Mouse (Mus musculus) neural tube, embryonic 14.5 days (tissue): ENCODE data around the gene Gm49510. TPM values are rescaled to one million over a fixed set of nuclear protein-coding genes. Genes with fewer than 3 reads are reported as not detected.

Experiments
- ATAC-seq: fragments of 200-750 bp; cut with Nextera tagmentation; 2 replicates; pipeline ENCODE4 v1.8.0; 2017; ENCODE audit warnings: low read depth, mild to moderate bottlenecking, moderate TSS enrichment, moderate library complexity
- H3K27ac ChIP-seq: fragments of 300-500 bp; sonication (generic); 2 replicates; pipeline ENCODE4 v1.5.1; 2014; ENCODE audit warnings: low read depth, mild to moderate bottlenecking, control low read depth, low read length, moderate library complexity, mixed read lengths
- H3K27me3 ChIP-seq: fragments of 300-500 bp; sonication (generic); 2 replicates; pipeline ENCODE4 v1.6.1; 2014; ENCODE audit warnings: low read length; ENCODE audit not compliant: control insufficient read depth, insufficient read depth
- H3K36me3 ChIP-seq: fragments of 300-500 bp; sonication (generic); 2 replicates; pipeline ENCODE4 v1.6.1; 2014; ENCODE audit warnings: low read length, mixed read lengths; ENCODE audit not compliant: control insufficient read depth, insufficient read depth
- H3K4me1 ChIP-seq: fragments of 300-500 bp; sonication (generic); 2 replicates; pipeline ENCODE4 v1.6.1; 2014; ENCODE audit warnings: low read length; ENCODE audit not compliant: control insufficient read depth, insufficient read depth
- H3K4me2 ChIP-seq: fragments of 300-500 bp; sonication (generic); 2 replicates; pipeline ENCODE4 v1.6.1; 2014; ENCODE audit warnings: mild to moderate bottlenecking, low read depth, low read length, control low read depth
- H3K4me3 ChIP-seq: fragments of 300-500 bp; sonication (generic); 2 replicates; pipeline ENCODE4 v1.5.1; 2014; ENCODE audit warnings: low read depth, low read length, control low read depth, mixed read lengths
- H3K9ac ChIP-seq: fragments of 300-500 bp; sonication (generic); replicated peaks from 2 replicates; pipeline ENCODE4 v1.6.1; 2014; ENCODE audit warnings: low read depth, mild to moderate bottlenecking, control low read depth, low read length, mixed read lengths
- H3K9me3 ChIP-seq: fragments of 300-500 bp; sonication (generic); 2 replicates; pipeline ENCODE4 v1.6.1; 2016; ENCODE audit warnings: low read length; ENCODE audit not compliant: control insufficient read depth
- WGBS: fragments of 180-500 bp; shearing (Covaris S2); extraction: QIAGEN DNeasy Blood & Tissue Kit; methylation state at CpG from one replicate; pipeline ENCODE4 v1.1.7; 2014; 5-methylcytosine and 5-hydroxymethylcytosine counted together
- polyA plus RNA-seq: library from polyadenylated mRNA; unstranded; fragments of >200 nt; fragmentation: Nextera tagmentation; extraction: Ambion mirVana; gene quantifications from 2 replicates; pipeline ENCODE4 v1.2.1, GENCODE M21; 2014

The Gm49510 gene
- 0.21 TPM in 1 of 2 replicates, not detected in the other for polyA plus RNA-seq

- Histone ChIP-seq H3K36me3 (0 out of 2 replicates have a peak, but pooled peaks cover 4% of the 10 kb centered on the region), H3K9ac (peak within 1 kb of the TSS; percentile 53), H3K9me3 (no peaks in the 10 kb centered on the region), H3K4me3 (peak within 1 kb of the TSS; percentile 29), H3K27me3 (0 out of 2 replicates have a peak, but pooled peaks cover 2% of the 10 kb centered on the region), H3K27ac (no peak within 1 kb of the TSS), H3K4me1 (peaks cover 5% of the 10 kb centered on the region), H3K4me2 (peak within 1 kb of the TSS; percentile 57)
- WGBS: 1% methylated on average over 20 of the region's 20 CpGs
- ATAC-seq: no peak
Observed at GRCm38 (mm10) chr15:78899409-78899739, at the start of gene Gm49510. Gm49510 (plus strand) TSS chr15:78899667.

- ATAC-seq: no peak
- 71% methylated on average over 15 of the region's 15 CpGs for WGBS
Observed at GRCm38 (mm10) chr15:78850059-78850824, 49.2 kb upstream of the Gm49510 start.

GRCm38 (mm10) chr15:78850944-78851343 lies 48.5 kb upstream of the Gm49510 start:
- H3K9ac ChIP-seq: no peak overlapping the region
- H3K4me1 ChIP-seq: no peaks in the 10 kb centered on the region
- no peaks in the 10 kb centered on the region for H3K27me3 ChIP-seq
- WGBS: 80% methylated on average over 6 of the region's 6 CpGs
- H3K4me2 ChIP-seq: no peak overlapping the region
- H3K4me3 ChIP-seq: no peak overlapping the region
- H3K36me3 ChIP-seq: no peaks in the 10 kb centered on the region
- no peak overlapping the region for H3K27ac ChIP-seq
- no peaks in the 10 kb centered on the region for H3K9me3 ChIP-seq
- ATAC-seq: no peak

More at GRCm38 (mm10) chr15:78850059-78850824, 49.2 kb upstream of the Gm49510 start:
- Histone ChIP-seq H3K4me3 (no peak overlapping the region), H3K36me3 (no peaks in the 10 kb centered on the region), H3K9me3 (no peaks in the 10 kb centered on the region), H3K27ac (no peak overlapping the region), H3K4me1 (0 out of 2 replicates have a peak, but pooled peaks cover 2% of the 10 kb centered on the region), H3K9ac (no peak overlapping the region), H3K27me3 (no peaks in the 10 kb centered on the region), H3K4me2 (no peak overlapping the region)

DNA sequence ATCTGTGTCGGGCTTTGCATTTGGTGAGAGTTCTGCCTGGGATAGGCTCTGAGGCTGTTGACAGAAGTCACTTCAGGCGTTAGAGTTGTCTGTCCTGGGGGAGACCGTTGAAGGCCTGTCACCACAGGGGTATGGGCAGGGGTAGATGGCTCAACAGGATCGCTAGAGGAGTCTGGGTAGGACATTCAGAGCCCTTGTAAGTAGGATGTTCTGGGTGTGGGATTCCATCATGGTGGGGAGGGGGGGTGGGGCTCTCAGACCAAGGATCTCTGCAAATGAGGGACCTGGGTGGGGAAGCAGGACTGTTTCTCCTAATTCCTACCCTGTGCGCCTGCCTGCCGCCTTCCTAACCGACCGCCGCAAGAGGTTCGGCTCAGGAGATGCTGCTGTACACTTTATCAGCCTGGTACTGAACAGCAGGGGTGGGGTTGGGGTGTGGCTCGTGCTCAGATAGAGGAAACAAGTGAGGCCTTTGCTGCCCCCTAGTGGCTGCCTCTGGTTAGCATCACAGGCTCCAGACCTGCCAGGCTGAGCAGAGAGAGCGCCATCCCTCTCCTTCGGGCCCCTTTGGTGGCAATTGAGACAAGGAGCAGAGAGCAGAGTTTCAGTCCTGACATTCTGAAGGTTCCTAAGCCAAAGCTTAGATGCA lies 47.8 kb upstream of the Gm49510 start:
- Histone ChIP-seq H3K4me2 (no peak overlapping the region), H3K27me3 (no peaks in the 10 kb centered on the region), H3K9me3 (no peaks in the 10 kb centered on the region), H3K9ac (no peak overlapping the region), H3K4me1 (no peaks in the 10 kb centered on the region), H3K36me3 (no peaks in the 10 kb centered on the region), H3K27ac (no peak overlapping the region), H3K4me3 (no peak overlapping the region)
- ATAC-seq: peak; percentile 88; the same call in 1 of the 2 replicates
- WGBS: 15% methylated on average over 13 of the region's 13 CpGs

- WGBS: 76% methylated on average over 8 of the region's 8 CpGs
- H3K4me1 ChIP-seq: no peaks in the 10 kb centered on the region
- H3K36me3 ChIP-seq: no peaks in the 10 kb centered on the region
- no peak within 1 kb of the TSS for H3K27ac ChIP-seq
- H3K4me2 ChIP-seq: no peak within 1 kb of the TSS
- no peaks in the 10 kb centered on the region for H3K9me3 ChIP-seq
- no peak within 1 kb of the TSS for H3K9ac ChIP-seq
- no peak within 1 kb of the TSS for H3K4me3 ChIP-seq
- no peaks in the 10 kb centered on the region for H3K27me3 ChIP-seq
- no peak for ATAC-seq
Observed at GRCm38 (mm10) chr15:78855303-78855965, 44.0 kb upstream of the Gm49510 start, which contains the start of gene Lgals2. Lgals2 (minus strand) TSS chr15:78855529.

DNA sequence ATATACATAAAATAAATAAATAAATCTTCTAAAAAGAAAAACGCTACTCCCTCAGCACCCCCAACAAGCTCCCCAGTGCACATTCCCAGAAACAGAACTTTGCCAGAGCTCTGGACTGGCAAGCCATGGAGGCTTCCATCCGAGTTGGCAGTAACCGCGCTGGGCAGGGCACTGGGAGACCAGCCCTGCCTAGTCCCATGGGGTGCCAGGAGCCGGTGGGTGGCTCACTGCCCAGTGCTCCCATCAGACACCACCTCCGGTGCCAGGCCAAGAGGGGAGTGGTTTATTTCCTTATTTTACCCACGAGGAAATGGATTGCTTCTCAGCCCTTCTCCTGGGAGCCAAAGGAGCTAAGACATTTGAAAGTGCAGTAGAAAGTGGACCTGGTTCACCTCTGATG lies 42.5 kb upstream of the Gm49510 start:
- ATAC-seq: no peak
- Histone ChIP-seq H3K27me3 (no peaks in the 10 kb centered on the region), H3K4me1 (no peaks in the 10 kb centered on the region), H3K36me3 (no peaks in the 10 kb centered on the region), H3K27ac (no peak overlapping the region), H3K4me2 (no peak overlapping the region), H3K9me3 (no peaks in the 10 kb centered on the region), H3K4me3 (no peak overlapping the region), H3K9ac (no peak overlapping the region)
- 76% methylated on average over 7 of the region's 7 CpGs for WGBS

GRCm38 (mm10) chr15:78859311-78859710 lies 40.2 kb upstream of the Gm49510 start:
- H3K36me3 ChIP-seq: no peaks in the 10 kb centered on the region
- ATAC-seq: no peak
- WGBS: 76% methylated on average over 4 of the region's 4 CpGs
- H3K27ac ChIP-seq: no peak overlapping the region
- no peak overlapping the region for H3K4me2 ChIP-seq
- no peaks in the 10 kb centered on the region for H3K9me3 ChIP-seq
- no peak overlapping the region for H3K4me3 ChIP-seq
- no peaks in the 10 kb centered on the region for H3K4me1 ChIP-seq
- H3K27me3 ChIP-seq: no peaks in the 10 kb centered on the region
- H3K9ac ChIP-seq: no peak overlapping the region

- no peak for ATAC-seq
- Histone ChIP-seq H3K4me3 (no peak overlapping the region), H3K27me3 (no peaks in the 10 kb centered on the region), H3K4me1 (no peaks in the 10 kb centered on the region), H3K4me2 (no peak overlapping the region), H3K27ac (no peak overlapping the region), H3K9ac (no peak overlapping the region), H3K36me3 (no peaks in the 10 kb centered on the region), H3K9me3 (no peaks in the 10 kb centered on the region)
- WGBS: 79% methylated on average over 6 of the region's 6 CpGs
Observed at GRCm38 (mm10) chr15:78859714-78860113, 39.8 kb upstream of the Gm49510 start.

- 86% methylated on average over 5 of the region's 5 CpGs for WGBS
- Histone ChIP-seq H3K4me3 (no peak overlapping the region), H3K9me3 (no peaks in the 10 kb centered on the region), H3K36me3 (no peaks in the 10 kb centered on the region), H3K27me3 (no peaks in the 10 kb centered on the region), H3K9ac (no peak overlapping the region), H3K4me2 (no peak overlapping the region), H3K27ac (no peak overlapping the region), H3K4me1 (no peaks in the 10 kb centered on the region)
- ATAC-seq: no peak
Observed at GRCm38 (mm10) chr15:78862280-78862679, 37.2 kb upstream of the Gm49510 start.
